Mouse (Mus musculus) megakaryocyte, embryonic 14.5 days (primary cell): ENCODE measurements around the gene Dapk3.

Source experiments
- FLI1 ChIP-seq: IDR thresholded peaks from 2 replicates; pipeline ENCODE4 v1.6.1; 2012; ENCODE audit warnings: low read length, inconsistent platforms, mixed read lengths
- GATA1 ChIP-seq: IDR thresholded peaks from 3 replicates; pipeline ENCODE4 v1.6.1; 2012; ENCODE audit warnings: mixed read lengths, low read length, inconsistent platforms, borderline replicate concordance

DNA sequence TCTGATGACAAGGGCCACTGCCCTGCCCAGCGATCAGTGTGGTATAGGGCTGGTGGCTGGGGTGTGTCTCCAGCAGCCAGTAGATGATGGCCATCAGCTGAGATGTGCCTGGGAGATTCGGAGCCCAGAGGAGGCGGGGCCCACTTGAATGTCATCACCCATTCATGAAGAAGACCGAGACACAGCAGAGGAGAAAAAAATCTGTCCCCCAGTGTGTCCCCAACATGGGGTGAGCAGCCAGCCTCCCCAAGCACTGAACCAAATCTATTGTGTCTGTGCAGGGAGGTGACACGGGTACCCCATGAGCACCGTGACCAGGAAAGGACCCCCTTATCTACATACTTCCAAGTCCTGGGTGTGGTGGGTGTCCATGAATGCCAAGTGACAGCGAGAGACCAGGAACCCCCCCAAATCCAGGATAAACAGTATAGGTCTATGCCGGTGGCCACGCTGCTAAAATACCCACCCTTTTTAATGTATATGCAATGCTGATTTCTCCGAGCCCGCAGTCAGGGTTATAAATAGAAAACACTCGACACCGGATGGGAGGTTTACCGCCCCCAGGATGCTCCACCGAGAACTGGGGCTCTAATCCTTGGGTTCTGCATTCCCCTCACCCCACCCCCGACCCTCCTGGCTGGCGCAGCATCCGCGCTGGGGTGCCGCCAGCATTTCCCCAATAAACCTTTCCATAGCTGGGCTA, 47.1 kb downstream of the Dapk3 start:
- no peak for TF ChIP-seq FLI1
- no peak for TF ChIP-seq GATA1
